Mouse (Mus musculus) stomach, embryonic 15.5 days (tissue): Measurements from ENCODE around the gene Rgs7. TPM values are rescaled to one million over a fixed set of nuclear protein-coding genes. Genes with fewer than 3 reads are reported as not detected.

ENCODE experiments used
- ATAC-seq: fragments of 200-750 bp; cut with Nextera tagmentation; 2 replicates; pipeline ENCODE4 v1.8.0; 2017; ENCODE audit warnings: low read depth, moderate number of reproducible peaks, moderate TSS enrichment; ENCODE audit not compliant: insufficient read depth, low FRiP score
- H3K27ac ChIP-seq: fragments of 300-500 bp; sonication (generic); 2 replicates; pipeline ENCODE4 v1.5.1; 2015; ENCODE audit warnings: mild to moderate bottlenecking, inconsistent platforms
- H3K27me3 ChIP-seq: fragments of 300-500 bp; sonication (generic); replicated peaks from 2 replicates; pipeline ENCODE4 v1.6.1; 2015; ENCODE audit warnings: inconsistent platforms
- H3K36me3 ChIP-seq: fragments of 300-500 bp; sonication (generic); 2 replicates; pipeline ENCODE4 v1.6.1; 2015; ENCODE audit warnings: inconsistent platforms
- H3K4me1 ChIP-seq: fragments of 300-500 bp; sonication (generic); 2 replicates; pipeline ENCODE4 v1.6.1; 2015; ENCODE audit warnings: inconsistent platforms
- H3K4me2 ChIP-seq: fragments of 300-500 bp; sonication (generic); 2 replicates; pipeline ENCODE4 v1.6.1; 2015; ENCODE audit warnings: mild to moderate bottlenecking, inconsistent platforms
- H3K4me3 ChIP-seq: fragments of 300-500 bp; sonication (generic); replicated peaks from 2 replicates; pipeline ENCODE4 v1.5.1; 2015; ENCODE audit warnings: inconsistent platforms
- H3K9ac ChIP-seq: fragments of 300-500 bp; sonication (generic); 2 replicates; pipeline ENCODE4 v1.6.1; 2015; ENCODE audit warnings: inconsistent platforms
- H3K9me3 ChIP-seq: fragments of 300-500 bp; sonication (generic); 2 replicates; pipeline ENCODE4 v1.6.1; 2016; ENCODE audit warnings: inconsistent platforms
- WGBS: fragments of 180-500 bp; shearing (Covaris S2); methylation state at CpG from one replicate; pipeline ENCODE4 v1.1.7; 2015; 5-methylcytosine and 5-hydroxymethylcytosine counted together
- polyA plus RNA-seq: library from polyadenylated mRNA; unstranded; fragments of >200 nt; fragmentation: Nextera tagmentation; extraction: Ambion mirVana; gene quantifications from 2 replicates; pipeline ENCODE4 v1.2.1, GENCODE M21; 2015

Rgs7 gene
- polyA plus RNA-seq, result 1.5 and 2.5 TPM in 2 replicates

DNA sequence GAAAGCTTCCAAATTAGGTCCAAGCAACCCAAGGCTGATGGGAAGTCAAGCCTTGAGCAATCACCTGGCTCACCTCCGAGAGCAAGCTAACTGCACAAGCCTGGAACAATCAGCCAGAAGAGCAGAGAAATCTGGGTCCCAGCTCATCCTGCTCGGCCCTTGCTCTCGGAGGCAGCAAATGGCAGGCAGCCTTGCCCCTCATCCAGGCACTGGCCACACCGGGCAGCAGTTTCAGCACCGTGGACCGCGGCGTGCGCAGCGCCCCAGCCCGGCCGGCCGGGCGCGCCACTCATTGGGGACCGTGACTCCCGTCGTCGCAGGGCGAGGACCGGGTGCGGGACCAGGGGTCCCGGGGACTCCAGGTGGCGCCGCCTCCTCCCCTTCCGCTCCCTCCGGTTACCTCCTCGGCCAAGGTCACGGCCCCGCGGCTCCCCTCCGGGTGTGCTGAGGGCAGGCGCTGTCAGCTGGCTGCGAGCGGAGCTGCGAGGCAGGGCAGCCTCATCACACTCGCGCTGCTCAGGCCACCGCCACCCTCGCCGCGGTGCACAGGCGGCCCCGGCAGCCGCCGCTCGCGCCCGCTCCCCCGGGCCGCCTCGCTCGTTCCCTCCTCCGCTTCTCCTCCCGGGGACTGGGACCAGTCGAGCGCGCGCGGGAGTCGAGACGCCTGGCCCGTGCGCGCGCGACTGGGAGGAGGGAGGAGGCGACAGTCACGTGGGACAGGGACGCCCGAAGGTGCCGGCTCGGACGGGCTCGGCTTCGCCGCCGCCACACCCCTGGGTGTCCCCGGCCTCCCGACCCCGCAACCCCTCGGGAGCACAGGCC, at the start of gene Rgs7:
Gene Rgs7, minus strand, starts transcription at position 640 of the 822 bp plus-strand sequence.
- H3K9ac ChIP-seq, result no peak within 1 kb of the TSS
- H3K36me3 ChIP-seq, result no peaks in the 10 kb centered on the region
- H3K27ac ChIP-seq, result no peak within 1 kb of the TSS
- H3K27me3 ChIP-seq, result peaks cover 18% of the 10 kb centered on the region; the same call in 1 of the 2 replicates
- H3K4me2 ChIP-seq, result peak within 1 kb of the TSS; percentile 99
- H3K4me3 ChIP-seq, result peak within 1 kb of the TSS; percentile 61
- ATAC-seq, result peak; percentile 79; the same call in 1 of the 2 replicates
- under 1% methylated on average over 65 of the region's 82 CpGs for WGBS
- H3K4me1 ChIP-seq, result peaks cover 8% of the 10 kb centered on the region; the same call in 1 of the 2 replicates
- H3K9me3 ChIP-seq, result no peaks in the 10 kb centered on the region

DNA sequence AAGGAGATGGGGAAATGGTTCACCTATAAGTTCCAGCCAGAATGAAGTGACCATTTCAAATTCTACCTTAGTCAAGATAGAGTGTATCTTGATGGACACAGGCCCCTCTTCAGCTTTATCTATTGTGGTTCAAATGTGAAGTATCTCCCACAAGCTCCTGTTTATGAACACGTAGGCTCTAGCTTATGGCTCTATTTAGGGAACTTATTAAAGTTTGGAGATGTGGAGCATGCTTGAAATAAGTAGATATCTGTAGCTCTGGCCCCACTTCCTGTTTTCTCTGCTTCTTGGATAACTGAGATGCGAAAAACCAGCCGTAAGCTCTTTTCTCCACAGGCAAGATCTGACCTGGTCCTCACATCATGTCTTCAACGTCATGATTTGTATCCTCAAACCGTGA, 48.4 kb upstream of the Rgs7 start:
- ATAC-seq, result no peak
- no peak overlapping the region for H3K4me3 ChIP-seq
- no peaks in the 10 kb centered on the region for H3K9me3 ChIP-seq
- no peaks in the 10 kb centered on the region for H3K27me3 ChIP-seq
- H3K4me2 ChIP-seq, result no peak overlapping the region
- H3K36me3 ChIP-seq, result no peaks in the 10 kb centered on the region
- H3K27ac ChIP-seq, result no peak overlapping the region
- H3K4me1 ChIP-seq, result no peaks in the 10 kb centered on the region
- no peak overlapping the region for H3K9ac ChIP-seq
- WGBS, result 80% methylated on average over 5 of the region's 5 CpGs

DNA sequence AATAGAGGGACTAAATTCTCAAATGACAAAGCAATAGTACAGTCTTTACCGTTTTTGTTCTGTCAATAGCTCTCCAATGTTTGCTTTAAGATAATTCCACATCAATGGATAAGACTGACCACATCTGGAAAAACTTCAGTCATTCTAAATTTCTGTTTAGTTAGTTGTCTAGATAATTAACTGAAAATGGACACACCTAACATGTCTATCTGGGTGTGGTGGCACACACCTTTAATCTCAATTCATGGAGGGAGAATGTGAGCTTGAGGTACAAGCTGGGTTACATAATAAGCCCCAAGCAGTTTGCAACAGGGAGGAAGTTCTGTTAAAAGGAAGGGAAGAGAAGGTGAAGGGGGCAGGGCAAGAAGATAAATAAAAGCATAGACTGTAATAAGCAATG, 45.0 kb upstream of the Rgs7 start:
- Histone ChIP-seq H3K4me3 (no peak overlapping the region), H3K27ac (no peak overlapping the region), H3K9me3 (no peaks in the 10 kb centered on the region), H3K4me2 (no peak overlapping the region), H3K27me3 (no peaks in the 10 kb centered on the region), H3K36me3 (no peaks in the 10 kb centered on the region), H3K4me1 (no peaks in the 10 kb centered on the region), H3K9ac (no peak overlapping the region)
- 18% methylated on average over 1 of the region's 1 CpGs for WGBS
- ATAC-seq, result peak; percentile 65

DNA sequence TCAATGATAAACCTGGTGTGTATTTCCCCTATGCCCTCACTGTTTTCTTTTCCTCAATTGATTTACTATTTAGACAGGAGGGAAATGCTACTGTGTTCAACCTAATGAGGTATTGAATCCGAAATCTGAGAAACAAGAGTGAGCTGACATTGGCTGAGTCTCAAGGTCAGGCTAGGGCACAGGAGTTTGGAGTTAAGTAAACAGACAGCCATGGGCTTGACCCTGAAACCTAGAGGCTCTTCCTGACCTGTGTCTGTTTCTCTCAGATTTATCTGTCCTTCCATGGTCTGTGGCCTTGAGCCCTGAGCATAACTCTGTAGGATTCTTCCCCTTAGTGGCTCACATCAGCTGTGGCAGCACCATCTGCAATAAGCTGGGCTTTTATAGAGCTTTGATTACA, 37.6 kb upstream of the Rgs7 start:
- no peak for ATAC-seq

DNA sequence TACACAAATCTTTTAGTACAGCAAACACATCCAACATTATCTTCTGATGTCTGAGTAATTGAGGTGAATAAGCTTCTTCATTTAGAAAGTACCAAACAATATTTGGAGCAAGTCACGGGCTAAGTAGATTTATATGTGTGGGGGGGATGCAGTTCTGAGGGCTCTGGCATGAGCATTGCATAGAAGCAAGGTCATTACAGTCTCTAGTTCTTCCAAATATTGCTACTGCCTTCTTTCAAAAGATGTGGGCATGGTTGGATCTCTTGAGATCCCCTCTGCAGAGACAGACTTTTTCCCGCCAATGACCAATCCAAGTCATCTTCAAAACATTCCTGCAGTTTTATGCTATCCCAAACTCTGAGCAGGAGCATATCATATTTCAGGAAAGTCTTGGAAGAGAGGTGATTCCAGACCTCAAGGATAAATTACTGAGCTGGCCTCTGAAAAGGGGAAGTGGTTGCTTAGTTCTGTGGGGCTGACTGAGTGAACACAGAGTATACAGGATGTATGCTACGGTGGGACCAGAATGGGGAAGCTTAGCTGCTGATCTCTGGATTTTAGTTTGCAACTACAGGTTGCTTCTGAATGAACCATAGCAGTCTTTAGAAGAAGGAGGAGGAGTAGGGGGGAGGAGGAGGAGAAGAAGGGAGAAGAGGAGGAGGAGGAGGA, 32.5 kb upstream of the Rgs7 start:
- Histone ChIP-seq H3K27ac (no peak overlapping the region), H3K4me3 (no peak overlapping the region), H3K4me1 (no peaks in the 10 kb centered on the region), H3K9ac (no peak overlapping the region), H3K4me2 (no peak overlapping the region), H3K36me3 (no peaks in the 10 kb centered on the region), H3K9me3 (no peaks in the 10 kb centered on the region), H3K27me3 (no peaks in the 10 kb centered on the region)
- 71% methylated on average over 3 of the region's 3 CpGs for WGBS
- ATAC-seq, result no peak

More for the DNA sequence above, 37.6 kb upstream of the Rgs7 start:
- Histone ChIP-seq H3K4me3 (no peak overlapping the region), H3K4me1 (no peaks in the 10 kb centered on the region), H3K9me3 (no peaks in the 10 kb centered on the region), H3K4me2 (no peak overlapping the region), H3K27me3 (no peaks in the 10 kb centered on the region), H3K27ac (no peak overlapping the region), H3K36me3 (no peaks in the 10 kb centered on the region), H3K9ac (no peak overlapping the region)
- 43% methylated on average over 1 of the region's 1 CpGs for WGBS

DNA sequence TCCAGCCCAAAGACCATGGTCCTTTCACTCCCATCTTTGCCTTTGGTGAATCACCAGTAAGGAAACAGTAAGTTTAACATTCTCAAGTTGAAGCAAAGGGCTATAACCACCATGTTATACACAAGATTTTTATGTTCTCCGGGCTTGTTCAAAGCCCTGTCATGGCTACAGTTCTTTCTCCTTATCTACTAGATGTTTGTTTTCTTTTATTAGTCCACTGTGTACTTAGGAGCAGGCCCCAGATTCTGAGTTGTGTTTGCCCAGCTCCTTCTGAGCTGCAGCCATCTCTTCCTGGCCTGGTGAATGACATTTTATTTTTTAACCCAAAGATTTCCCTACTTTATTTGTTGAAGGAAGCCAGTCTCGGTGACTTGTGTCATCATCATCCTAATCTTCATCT, 31.3 kb upstream of the Rgs7 start:
- peak; percentile 75 for ATAC-seq
- 51% methylated on average over 2 of the region's 2 CpGs for WGBS

DNA sequence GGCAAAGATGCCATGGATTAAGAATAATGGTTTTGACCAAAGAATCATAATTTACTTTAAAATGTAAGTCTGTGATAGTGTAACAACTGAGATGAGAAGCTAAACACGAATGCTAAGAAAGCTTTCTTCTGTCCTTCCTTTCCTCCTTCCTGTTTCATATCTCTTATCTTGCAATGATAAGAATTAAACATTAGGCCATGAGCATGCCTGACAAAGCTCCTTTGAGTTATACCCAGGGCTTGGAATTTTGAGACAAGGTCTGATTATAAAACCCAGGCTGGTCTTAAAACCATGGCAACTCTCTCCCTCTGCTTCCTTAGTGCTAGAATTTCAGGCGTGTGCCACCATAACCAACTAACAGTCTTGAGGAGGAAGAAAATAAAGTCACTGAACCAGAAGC, 22.2 kb upstream of the Rgs7 start:
- Histone ChIP-seq H3K27me3 (no peaks in the 10 kb centered on the region), H3K4me1 (no peaks in the 10 kb centered on the region), H3K36me3 (no peaks in the 10 kb centered on the region), H3K4me2 (no peak overlapping the region), H3K9ac (no peak overlapping the region), H3K27ac (no peak overlapping the region), H3K9me3 (no peaks in the 10 kb centered on the region), H3K4me3 (no peak overlapping the region)
- ATAC-seq, result peak; percentile 60; the same call in 1 of the 2 replicates
- 33% methylated on average over 2 of the region's 2 CpGs for WGBS

More for the DNA sequence above, 31.3 kb upstream of the Rgs7 start:
- no peak overlapping the region for H3K4me2 ChIP-seq
- H3K9me3 ChIP-seq, result no peaks in the 10 kb centered on the region
- no peak overlapping the region for H3K9ac ChIP-seq
- no peak overlapping the region for H3K4me3 ChIP-seq
- no peak overlapping the region; the same call in 1 of the 2 replicates for H3K27ac ChIP-seq
- no peaks in the 10 kb centered on the region for H3K36me3 ChIP-seq
- no peaks in the 10 kb centered on the region for H3K4me1 ChIP-seq
- no peaks in the 10 kb centered on the region for H3K27me3 ChIP-seq

DNA sequence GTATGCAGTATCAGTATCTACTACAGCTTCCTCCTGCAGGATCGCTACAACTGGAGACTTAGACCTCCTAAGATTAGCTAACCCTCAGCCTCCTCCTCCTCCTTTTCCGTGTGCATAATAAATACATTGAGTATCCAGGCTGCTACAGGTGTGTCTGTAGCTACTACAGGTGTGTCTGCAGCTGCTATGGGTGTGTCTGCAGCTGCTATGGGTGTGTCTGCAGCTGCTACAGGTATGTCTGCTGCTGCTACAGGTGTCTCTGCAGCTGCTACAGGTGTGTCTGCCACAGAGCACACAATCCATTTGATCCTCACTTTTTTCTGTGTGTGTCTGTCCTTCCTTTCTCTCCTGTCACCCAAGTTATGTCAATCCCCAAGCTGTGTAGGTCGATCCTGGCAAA, 19.9 kb upstream of the Rgs7 start:
- no peak overlapping the region for H3K4me3 ChIP-seq

DNA sequence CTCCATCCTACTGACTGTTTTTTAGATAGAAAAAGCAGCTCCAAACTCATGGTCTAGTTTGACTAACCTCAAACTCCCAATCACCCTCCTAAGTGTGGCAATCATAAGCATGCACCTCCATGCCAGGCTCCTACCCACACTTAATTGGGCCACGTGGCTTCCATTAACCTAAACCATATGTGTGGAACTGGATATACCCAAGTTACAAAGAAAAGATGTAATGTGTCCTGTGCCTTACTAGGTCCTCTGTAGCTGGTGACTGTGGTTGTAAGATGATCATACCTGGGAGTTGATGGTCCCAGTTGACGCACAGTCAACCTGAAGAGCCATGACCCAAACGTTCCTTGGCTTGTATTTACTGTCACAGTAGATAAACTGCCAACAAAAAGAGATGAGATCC, 17.7 kb upstream of the Rgs7 start:
- no peaks in the 10 kb centered on the region for H3K9me3 ChIP-seq
- H3K27ac ChIP-seq, result no peak overlapping the region
- no peak overlapping the region for H3K9ac ChIP-seq
- H3K27me3 ChIP-seq, result no peaks in the 10 kb centered on the region
- no peaks in the 10 kb centered on the region for H3K4me1 ChIP-seq
- H3K36me3 ChIP-seq, result no peaks in the 10 kb centered on the region
- ATAC-seq, result no peak
- H3K4me2 ChIP-seq, result no peak overlapping the region
- no peak overlapping the region for H3K4me3 ChIP-seq
- 79% methylated on average over 3 of the region's 3 CpGs for WGBS

More for the DNA sequence above, 19.9 kb upstream of the Rgs7 start:
- Histone ChIP-seq H3K4me1 (no peaks in the 10 kb centered on the region), H3K9me3 (no peaks in the 10 kb centered on the region), H3K9ac (no peak overlapping the region), H3K36me3 (no peaks in the 10 kb centered on the region), H3K27ac (no peak overlapping the region), H3K27me3 (no peaks in the 10 kb centered on the region), H3K4me2 (no peak overlapping the region)
- 68% methylated on average over 3 of the region's 3 CpGs for WGBS
- 0 out of 2 replicates have a peak, but pooled peaks have one; percentile 58 for ATAC-seq

DNA sequence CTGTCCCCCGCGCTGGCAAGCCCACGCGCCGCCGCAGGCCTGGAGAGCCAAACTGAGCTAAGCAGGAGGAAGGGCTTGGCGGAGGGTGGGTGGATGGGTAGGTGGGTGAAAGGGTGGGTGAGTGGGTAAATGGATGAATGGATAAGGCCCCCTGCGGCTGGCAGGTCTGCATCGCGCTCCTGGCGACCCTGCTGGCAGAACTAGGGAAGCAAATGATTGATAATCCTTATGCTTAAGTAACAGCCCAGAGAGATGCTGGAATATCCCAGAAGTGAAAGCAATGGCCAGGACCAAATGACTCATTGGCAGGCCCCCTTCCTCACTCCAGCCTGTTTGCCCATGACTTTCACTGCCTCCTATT, 363 bp upstream of the Rgs7 start:
- Histone ChIP-seq H3K27me3 (peaks cover 18% of the 10 kb centered on the region; the same call in 1 of the 2 replicates), H3K9me3 (no peaks in the 10 kb centered on the region), H3K4me1 (peaks cover 8% of the 10 kb centered on the region; the same call in 1 of the 2 replicates), H3K4me2 (peak overlapping the region; percentile 99), H3K4me3 (peak overlapping the region; percentile 61), H3K36me3 (no peaks in the 10 kb centered on the region), H3K9ac (no peak overlapping the region), H3K27ac (no peak overlapping the region)
- 1% methylated on average over 11 of the region's 11 CpGs for WGBS
- ATAC-seq, result 0 out of 2 replicates have a peak, but pooled peaks have one; percentile 16

DNA sequence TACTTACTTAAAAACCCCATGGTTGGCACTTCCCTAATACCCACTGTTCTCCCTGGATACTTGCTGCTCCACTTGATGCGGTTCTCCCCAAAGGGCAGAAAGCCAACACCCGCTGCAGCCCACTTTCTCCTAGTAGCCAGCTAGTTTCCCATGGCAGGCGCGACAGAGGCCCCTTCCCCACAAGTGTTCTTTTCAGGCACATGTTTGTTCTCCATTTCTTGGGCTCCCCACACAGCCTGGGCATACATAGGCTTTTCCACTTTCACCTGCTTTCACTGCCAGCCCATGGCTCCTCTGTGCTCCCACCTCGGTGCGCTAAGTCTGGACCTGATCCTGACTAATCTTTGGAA, 814 bp downstream of the Rgs7 start:
- Histone ChIP-seq H3K36me3 (no peaks in the 10 kb centered on the region), H3K27me3 (peaks cover 18% of the 10 kb centered on the region; the same call in 1 of the 2 replicates), H3K9me3 (no peaks in the 10 kb centered on the region), H3K4me1 (peaks cover 8% of the 10 kb centered on the region; the same call in 1 of the 2 replicates), H3K4me3 (peak overlapping the region; percentile 61), H3K9ac (no peak overlapping the region), H3K27ac (no peak overlapping the region), H3K4me2 (peak overlapping the region; percentile 99)
- 18% methylated on average over 6 of the region's 6 CpGs for WGBS
- 0 out of 2 replicates have a peak, but pooled peaks have one; percentile 2 for ATAC-seq

DNA sequence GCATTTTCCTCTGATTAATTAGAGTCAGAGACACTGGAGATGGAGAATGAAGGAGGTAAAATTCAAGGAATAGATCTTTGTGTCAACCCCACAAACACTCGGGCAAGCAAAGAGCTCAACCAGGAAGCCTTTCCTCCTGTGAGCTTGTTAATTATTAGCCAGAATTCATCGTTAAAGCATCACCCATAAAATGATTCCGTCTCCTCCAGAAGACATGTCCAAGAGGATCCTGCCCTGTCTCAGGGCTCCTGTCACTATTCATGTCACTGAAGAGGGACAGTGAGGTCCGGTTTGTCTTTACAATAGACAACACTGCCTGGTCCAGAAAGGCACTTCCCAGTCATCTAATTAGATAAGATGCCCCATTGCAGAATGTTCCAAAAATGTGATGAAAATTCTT, 7.2 kb downstream of the Rgs7 start:
- H3K4me2 ChIP-seq, result no peak overlapping the region
- no peaks in the 10 kb centered on the region for H3K4me1 ChIP-seq
- 57% methylated on average over 4 of the region's 4 CpGs for WGBS
- no peak overlapping the region for H3K9ac ChIP-seq
- ATAC-seq, result no peak
- H3K4me3 ChIP-seq, result no peak overlapping the region
- H3K36me3 ChIP-seq, result no peaks in the 10 kb centered on the region
- H3K9me3 ChIP-seq, result no peaks in the 10 kb centered on the region
- no peaks in the 10 kb centered on the region for H3K27me3 ChIP-seq
- H3K27ac ChIP-seq, result no peak overlapping the region
